Mouse (Mus musculus) erythroblast, embryonic 14.5 days (primary cell): Measurements from ENCODE around the gene Nudt16l1. TPM values are rescaled to one million over a fixed set of nuclear protein-coding genes. Genes with fewer than 3 reads are reported as not detected.

Experiments used
- H3K27me3 ChIP-seq: 2 replicates; pipeline ENCODE4 v1.6.1; 2012; ENCODE audit warnings: inconsistent platforms; ENCODE audit not compliant: control insufficient read depth
- H3K36me3 ChIP-seq: 2 replicates; pipeline ENCODE4 v1.6.1; 2012; ENCODE audit warnings: mild to moderate bottlenecking, inconsistent platforms; ENCODE audit not compliant: control insufficient read depth
- H3K4me1 ChIP-seq: 2 replicates; pipeline ENCODE4 v1.6.1; 2012; ENCODE audit warnings: inconsistent platforms; ENCODE audit not compliant: control insufficient read depth
- H3K4me3 ChIP-seq: replicated peaks from 2 replicates; pipeline ENCODE3; 2012; ENCODE audit warnings: moderate library complexity, mild to moderate bottlenecking, inconsistent platforms
- H3K9me3 ChIP-seq: 2 replicates; pipeline ENCODE4 v1.6.1; 2012; ENCODE audit warnings: low read length, inconsistent platforms, mixed read lengths; ENCODE audit not compliant: control insufficient read depth
- GATA1 ChIP-seq: IDR thresholded peaks from 2 replicates; pipeline ENCODE4 v1.6.1; 2012; ENCODE audit warnings: low read length, inconsistent platforms, mixed read lengths
- TAL1 ChIP-seq: IDR thresholded peaks from 3 replicates; pipeline ENCODE4 v1.6.1; 2012; ENCODE audit warnings: low read length, inconsistent platforms, mixed read lengths
- polyA plus RNA-seq: library from polyadenylated mRNA; stranded (reverse); fragments of >175 nt; gene quantifications from 2 replicates; pipeline ENCODE4 v1.2.3, GENCODE M21; 2012

Nudt16l1 gene
- polyA plus RNA-seq, 1 experiment = 0.69 TPM

GRCm38 (mm10) chr16:4963797-4964709, 25.5 kb downstream of the Nudt16l1 start, which contains the start of gene Anks3:
Anks3 (minus strand) TSS chr16:4964205.
- no peaks in the 10 kb centered on the region for H3K27me3 ChIP-seq
- H3K9me3 ChIP-seq = no peaks in the 10 kb centered on the region
- H3K36me3 ChIP-seq = peaks cover 12% of the 10 kb centered on the region
- TF ChIP-seq TAL1 (no peak), GATA1 (peak; percentile 56)
- H3K4me1 ChIP-seq = peaks cover 27% of the 10 kb centered on the region
- H3K4me3 ChIP-seq = peak within 1 kb of the TSS; percentile 89

GRCm38 (mm10) chr16:4964731-4965391, 26.3 kb downstream of the Nudt16l1 start:
- Histone ChIP-seq H3K9me3 (no peaks in the 10 kb centered on the region), H3K27me3 (no peaks in the 10 kb centered on the region), H3K36me3 (peaks cover 5% of the 10 kb centered on the region), H3K4me3 (peak overlapping the region; percentile 89), H3K4me1 (peaks cover 27% of the 10 kb centered on the region)
- TF ChIP-seq TAL1 = no peak

DNA sequence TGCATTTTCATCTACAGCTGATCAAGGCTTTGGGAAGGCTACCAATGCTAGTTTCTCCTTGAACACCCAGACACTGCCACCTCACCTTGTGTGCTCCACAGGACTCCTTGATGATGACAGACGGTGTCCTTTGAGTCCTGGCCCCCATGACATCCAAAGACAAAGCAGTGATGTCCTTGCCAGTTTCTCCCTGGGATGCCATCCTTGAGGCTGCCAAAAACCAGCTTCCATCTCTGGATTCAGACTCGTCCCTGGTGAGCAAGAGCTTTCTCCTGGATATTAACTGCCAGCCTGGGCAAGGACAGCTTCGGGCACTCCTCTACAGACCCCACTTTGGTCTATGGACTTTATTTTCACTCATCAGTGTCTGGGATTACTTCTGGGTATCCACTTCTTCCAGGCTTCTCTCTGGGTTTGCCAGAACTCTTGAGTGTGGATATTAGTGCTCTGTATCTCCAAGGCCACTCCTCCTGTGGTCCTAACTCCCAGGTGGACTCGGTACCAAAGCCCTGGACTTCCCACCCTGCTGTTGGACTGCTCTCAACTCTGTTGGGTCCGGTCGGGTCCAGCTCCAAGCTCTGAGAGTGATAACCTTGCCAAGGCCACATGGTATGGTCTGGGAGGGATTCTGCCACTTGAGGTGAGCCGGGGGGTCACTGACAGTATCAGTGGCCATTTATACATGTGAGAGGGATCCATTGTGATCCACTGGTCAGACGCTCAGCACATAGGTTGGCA, 27.0 kb downstream of the Nudt16l1 start:
- Histone ChIP-seq H3K27me3 (no peaks in the 10 kb centered on the region), H3K4me1 (peaks cover 26% of the 10 kb centered on the region), H3K36me3 (no peaks in the 10 kb centered on the region), H3K9me3 (no peaks in the 10 kb centered on the region), H3K4me3 (peak overlapping the region; percentile 89)
- no peak for TF ChIP-seq TAL1
- no peak for TF ChIP-seq GATA1

DNA sequence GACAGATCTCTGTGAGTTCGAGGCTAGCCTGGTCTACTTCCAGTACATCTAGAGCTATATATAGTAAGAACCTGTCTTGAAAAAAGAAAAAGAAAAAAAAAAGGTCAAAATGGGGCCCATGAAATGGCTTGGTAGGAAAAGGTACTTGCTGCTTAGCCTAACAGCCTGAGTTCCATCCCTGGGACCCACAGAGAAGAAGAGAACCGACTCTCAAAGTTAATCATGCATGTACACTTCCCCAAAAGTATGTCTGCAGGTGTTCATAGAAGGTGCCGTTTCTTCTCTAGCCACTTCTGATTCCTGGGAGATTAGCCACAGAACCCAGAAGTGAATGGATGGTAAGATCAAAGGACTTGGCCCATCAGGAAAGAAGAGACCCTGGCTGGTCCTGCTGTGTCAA, 29.9 kb downstream of the Nudt16l1 start:
- Histone ChIP-seq H3K9me3 (no peaks in the 10 kb centered on the region), H3K4me1 (peaks cover 13% of the 10 kb centered on the region), H3K4me3 (no peak overlapping the region), H3K36me3 (no peaks in the 10 kb centered on the region), H3K27me3 (no peaks in the 10 kb centered on the region)
- TF ChIP-seq TAL1 (no peak), GATA1 (no peak)

DNA sequence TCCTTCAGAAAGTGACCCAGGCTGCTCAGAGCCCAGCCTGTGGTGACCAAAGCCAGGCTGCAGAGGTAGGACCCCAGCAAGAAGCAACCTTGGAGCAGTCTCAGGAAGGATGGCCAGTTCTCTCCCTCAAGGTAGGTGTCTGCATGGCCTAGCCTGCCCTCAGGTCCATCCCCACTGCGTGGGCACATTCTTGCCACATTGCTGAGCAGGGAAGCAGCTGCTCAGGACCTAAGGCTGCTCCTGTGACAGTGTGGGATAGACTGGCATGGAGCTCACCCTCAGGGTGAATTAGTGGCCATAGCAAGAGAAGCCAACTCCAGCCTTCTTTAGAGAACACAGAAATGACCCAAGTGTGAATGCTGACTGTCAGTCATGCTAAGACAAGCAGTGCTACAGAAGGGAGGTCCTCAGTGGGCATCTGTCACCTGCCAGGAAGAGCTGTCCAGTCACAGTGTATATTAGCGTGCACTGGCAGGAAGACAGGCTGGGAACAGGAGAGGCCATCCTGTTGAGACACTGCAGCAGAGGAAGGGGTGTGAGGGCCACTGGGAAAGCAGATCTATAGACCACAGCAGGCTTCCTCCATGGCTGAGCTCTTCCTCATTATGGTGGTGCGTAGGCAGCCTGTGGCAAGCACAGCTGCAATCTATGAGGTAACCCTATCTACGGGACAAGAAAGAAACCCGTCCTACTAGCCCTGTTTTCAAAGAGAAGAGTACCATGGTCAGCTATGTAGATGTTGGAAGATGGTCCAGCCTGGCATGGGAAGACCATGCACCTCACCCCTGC, 30.7 kb downstream of the Nudt16l1 start:
- TF ChIP-seq TAL1 = 0 out of 3 replicates have a peak, but pooled peaks have one; percentile 23
- no peak for TF ChIP-seq GATA1
- Histone ChIP-seq H3K4me3 (no peak overlapping the region), H3K9me3 (no peaks in the 10 kb centered on the region), H3K4me1 (peaks cover 10% of the 10 kb centered on the region), H3K36me3 (no peaks in the 10 kb centered on the region), H3K27me3 (no peaks in the 10 kb centered on the region)

GRCm38 (mm10) chr16:4971626-4972025, 33.1 kb downstream of the Nudt16l1 start:
- Histone ChIP-seq H3K4me3 (no peak overlapping the region), H3K27me3 (peaks cover 2% of the 10 kb centered on the region; the same call in 1 of the 2 replicates), H3K36me3 (no peaks in the 10 kb centered on the region), H3K4me1 (no peaks in the 10 kb centered on the region), H3K9me3 (no peaks in the 10 kb centered on the region)
- TF ChIP-seq TAL1 (no peak), GATA1 (no peak)

- Histone ChIP-seq H3K4me1 (peaks cover 9% of the 10 kb centered on the region), H3K4me3 (no peak overlapping the region), H3K27me3 (peaks cover 2% of the 10 kb centered on the region; the same call in 1 of the 2 replicates), H3K9me3 (no peaks in the 10 kb centered on the region), H3K36me3 (no peaks in the 10 kb centered on the region)
- TF ChIP-seq GATA1 (no peak), TAL1 (no peak)
Observed at GRCm38 (mm10) chr16:4974521-4974920, 36.0 kb downstream of the Nudt16l1 start.

DNA sequence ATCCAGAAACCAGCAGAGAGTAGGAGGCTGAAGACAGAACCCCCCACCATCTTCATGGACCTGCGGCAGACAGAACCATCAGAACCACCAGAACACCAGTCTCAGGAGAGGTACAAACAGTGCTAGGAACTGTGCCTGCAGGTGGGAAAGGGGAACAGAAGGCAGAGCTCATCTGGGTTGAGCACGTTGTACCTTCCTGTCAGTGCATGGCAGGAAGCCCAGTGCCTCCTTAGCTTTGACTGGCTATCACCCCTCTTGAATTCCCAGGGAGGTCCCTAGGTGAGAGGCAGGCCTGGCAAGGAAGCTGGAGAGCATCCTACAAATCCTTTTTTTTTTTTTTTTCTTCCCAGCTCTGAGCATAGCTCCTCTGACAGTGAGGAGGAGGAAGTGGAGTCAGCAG, 37.6 kb downstream of the Nudt16l1 start:
- Histone ChIP-seq H3K4me1 (peaks cover 9% of the 10 kb centered on the region), H3K27me3 (peaks cover 2% of the 10 kb centered on the region; the same call in 1 of the 2 replicates), H3K4me3 (no peak overlapping the region), H3K36me3 (no peaks in the 10 kb centered on the region), H3K9me3 (no peaks in the 10 kb centered on the region)
- TF ChIP-seq TAL1 (no peak), GATA1 (no peak)
